Mouse (Mus musculus) CD4-positive naive resting alpha-beta T cell, adult 57 days (primary cell): ENCODE measurements around the gene Krtap19-2. TPM values are rescaled to one million over a fixed set of nuclear protein-coding genes. Genes with fewer than 3 reads are reported as not detected.

Source experiments
- total RNA-seq: library from RNA; stranded (reverse); gene quantifications from one replicate; pipeline ENCODE4 v1.2.4, GENCODE M21; 2023

The Krtap19-2 gene
- not detected for total RNA-seq

GRCm38 (mm10) chr16:88874169-88874568 lies at the start of gene Krtap19-2:
Gene Krtap19-2, minus strand, starts transcription at chr16:88874269.

DNA sequence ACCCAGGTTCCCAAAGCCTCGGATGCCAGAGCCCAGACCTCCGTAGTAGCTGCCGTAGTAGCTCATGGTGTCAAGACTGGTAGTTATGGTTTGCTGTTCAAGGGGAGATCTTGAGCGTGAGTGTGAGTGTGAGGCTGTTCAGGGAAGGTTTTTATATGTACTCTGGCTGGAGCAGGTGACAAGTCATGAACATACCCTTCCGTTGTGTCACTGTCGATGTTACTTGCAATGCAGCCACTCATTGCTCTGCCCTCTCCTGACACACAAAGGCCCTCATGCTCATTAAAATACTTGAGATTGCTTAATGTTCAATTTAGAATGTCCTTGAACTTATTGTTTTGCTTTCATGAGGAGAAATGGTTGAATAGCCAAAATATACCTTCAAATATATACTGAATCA lies 22.3 kb upstream of the Krtap19-2 start, which contains the start of gene Krtap19-5:
Gene Krtap19-5 (minus strand): TSS at position 101 of the 400 bp plus-strand sequence.

GRCm38 (mm10) chr16:88884989-88885388 lies 10.9 kb upstream of the Krtap19-2 start, which contains the start of gene Krtap19-4:
Gene Krtap19-4, minus strand, starts transcription at chr16:88885089.

DNA sequence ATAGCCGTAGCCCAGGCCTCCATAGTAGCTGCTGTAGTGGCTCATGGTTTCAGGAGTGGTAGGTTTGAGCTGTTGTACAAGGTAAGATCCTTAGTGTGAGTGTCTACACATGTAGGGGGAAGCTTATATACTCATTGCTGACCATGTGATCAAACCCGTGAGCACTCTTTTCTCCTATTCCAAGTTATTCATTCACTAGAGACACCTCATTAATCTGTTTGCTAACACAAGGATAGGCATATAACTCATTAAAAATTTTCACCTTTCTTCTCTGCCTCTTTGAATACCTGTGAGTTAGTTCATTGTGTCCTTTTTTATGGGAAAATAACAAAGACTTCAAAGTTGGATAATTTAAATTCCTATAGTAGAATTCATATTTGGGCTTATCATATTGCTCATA lies 3.9 kb upstream of the Krtap19-2 start, which contains the start of gene Krtap19-3:
Gene Krtap19-3 (minus strand): TSS at position 101 of the 400 bp plus-strand sequence.

DNA sequence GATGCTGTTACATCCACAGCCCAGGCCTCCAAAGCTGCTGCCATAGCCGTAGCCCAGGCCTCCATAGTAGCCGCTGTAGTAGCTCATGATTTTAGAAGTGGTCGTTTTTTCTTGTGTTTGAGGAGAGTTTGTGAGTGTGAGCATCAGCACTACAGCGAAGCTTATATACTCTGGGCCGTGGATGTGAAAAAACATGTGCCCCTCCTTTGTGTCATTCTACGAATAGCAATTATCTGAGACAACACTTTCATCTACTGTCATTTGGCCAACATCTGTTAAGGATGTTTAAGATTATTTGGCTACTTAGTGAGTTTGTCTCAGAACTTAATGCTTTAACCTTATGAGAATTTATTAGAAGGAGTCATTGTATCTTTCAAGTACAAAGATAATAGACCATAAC lies 4.8 kb downstream of the Krtap19-2 start, which contains the start of gene Krtap19-1:
Gene Krtap19-1 (minus strand): TSS at position 101 of the 400 bp plus-strand sequence.

DNA sequence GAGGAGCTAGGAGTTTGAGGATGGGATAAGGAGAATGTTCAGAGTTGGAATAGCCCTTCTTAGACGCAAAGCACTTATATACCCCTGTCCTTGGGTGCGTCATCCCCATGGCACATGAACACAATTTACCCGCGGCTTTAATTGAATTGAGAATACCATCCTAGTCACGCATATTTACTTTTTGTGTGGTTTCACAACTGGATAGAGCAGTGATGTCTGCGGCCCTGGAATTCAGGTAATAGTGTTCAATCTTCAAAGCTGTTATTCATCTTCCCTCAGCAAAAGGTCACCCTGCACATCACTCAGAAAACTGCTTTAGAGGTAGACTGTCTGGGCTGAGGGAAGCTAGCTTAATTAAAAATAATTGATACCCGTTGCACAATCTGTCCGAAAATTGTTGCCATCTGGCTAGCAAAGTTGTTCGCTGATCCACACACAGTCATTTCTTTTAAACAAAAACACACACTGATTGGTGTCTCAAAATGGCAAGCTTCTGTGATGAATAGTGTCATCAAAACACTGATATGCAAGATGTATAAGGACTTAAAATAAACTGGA lies 47.9 kb downstream of the Krtap19-2 start, which contains the start of gene Krtap14:
Gene Krtap14 (minus strand): TSS at position 51 of the 558 bp plus-strand sequence.

Other genes with a start within 250 kb of the Krtap19-2 start
- not detected for gene 2310079G19Rik, start 246.6 kb downstream of the Krtap19-2 start, total RNA-seq
- not detected for gene Krtap26-1, start 226.5 kb downstream of the Krtap19-2 start, total RNA-seq
- gene Krtap27-1, start 202.6 kb downstream of the Krtap19-2 start, total RNA-seq: not detected
- not detected for gene 2310061N02Rik, start 166.3 kb downstream of the Krtap19-2 start, total RNA-seq
- not detected for gene Krtap13-1, start 145.4 kb downstream of the Krtap19-2 start, total RNA-seq
- not detected for gene Krtap13, start 122.6 kb downstream of the Krtap19-2 start, total RNA-seq
- gene 2310034C09Rik, start 115.4 kb downstream of the Krtap19-2 start, total RNA-seq: not detected
- not detected for gene 2310057N15Rik, start 100.1 kb downstream of the Krtap19-2 start, total RNA-seq
- gene Gm5965, start 96.4 kb downstream of the Krtap19-2 start, total RNA-seq: not detected
- gene Gm20741, start 62.0 kb downstream of the Krtap19-2 start, total RNA-seq: not detected
- not detected for gene Krtap15, start 54.1 kb downstream of the Krtap19-2 start, total RNA-seq
- not detected for gene Krtap14, start 48.1 kb downstream of the Krtap19-2 start, total RNA-seq
- gene Krtap19-1, start 4.9 kb downstream of the Krtap19-2 start, total RNA-seq: not detected
- not detected for gene Krtap19-3, start 3.8 kb upstream of the Krtap19-2 start, total RNA-seq
- gene Krtap19-4, start 10.8 kb upstream of the Krtap19-2 start, total RNA-seq: not detected
- not detected for gene Krtap19-5, start 22.2 kb upstream of the Krtap19-2 start, total RNA-seq
- not detected for gene Krtap19-9b, start 58.0 kb upstream of the Krtap19-2 start, total RNA-seq
- gene Krtap16-3, start 88.6 kb upstream of the Krtap19-2 start, total RNA-seq: not detected
- not detected for gene Krtap22-2, start 136.5 kb upstream of the Krtap19-2 start, total RNA-seq
- gene Gm10229, start 141.0 kb upstream of the Krtap19-2 start, total RNA-seq: not detected
- gene Krtap6-1, start 157.4 kb upstream of the Krtap19-2 start, total RNA-seq: not detected
- not detected for gene Gm10228, start 167.2 kb upstream of the Krtap19-2 start, total RNA-seq
- not detected for gene Krtap6-5, start 173.6 kb upstream of the Krtap19-2 start, total RNA-seq
- gene 1110025L11Rik, start 189.7 kb upstream of the Krtap19-2 start, total RNA-seq: not detected
- gene Krtap6-3, start 209.7 kb upstream of the Krtap19-2 start, total RNA-seq: not detected